Mouse (Mus musculus): ENCODE data around the gene Tctex1d2. TPM values are rescaled to one million over a fixed set of nuclear protein-coding genes. Genes with fewer than 3 reads are reported as not detected.

The Tctex1d2 gene
- polyA plus RNA-seq, 1 experiment = not detected

GRCm38 (mm10) chr16:32395679-32396540 lies 23.6 kb upstream of the Tctex1d2 start:
- Histone ChIP-seq H3K4me1 (ENCODE audit: control insufficient read depth) (no peaks in the 10 kb centered on the region; the same call in 1 of the 2 replicates), H3K27me3 (ENCODE audit: control insufficient read depth) (no peaks in the 10 kb centered on the region), H3K36me3 (ENCODE audit: control insufficient read depth) (peaks cover 17% of the 10 kb centered on the region), H3K9me3 (ENCODE audit: control insufficient read depth, low read length) (no peaks in the 10 kb centered on the region), H3K4me3 (replicated peaks) (no peak overlapping the region)
- TF ChIP-seq GATA1 (IDR thresholded peaks at IDR 0.05; ENCODE audit: low read length) = no peak
- TF ChIP-seq TAL1 (IDR thresholded peaks at IDR 0.05; ENCODE audit: low read length) = no peak

- TF ChIP-seq TAL1 (IDR thresholded peaks at IDR 0.05; ENCODE audit: low read length) (no peak), GATA1 (IDR thresholded peaks at IDR 0.05; ENCODE audit: low read length) (no peak)
- Histone ChIP-seq H3K4me3 (replicated peaks) (no peak overlapping the region), H3K27me3 (ENCODE audit: control insufficient read depth) (no peaks in the 10 kb centered on the region), H3K9me3 (ENCODE audit: control insufficient read depth, low read length) (no peaks in the 10 kb centered on the region), H3K36me3 (ENCODE audit: control insufficient read depth) (peaks cover 11% of the 10 kb centered on the region), H3K4me1 (ENCODE audit: control insufficient read depth) (no peaks in the 10 kb centered on the region; the same call in 1 of the 2 replicates)
These were observed 23.0 kb upstream of the Tctex1d2 start for GRCm38 (mm10) chr16:32396541-32396835.

- H3K27me3 ChIP-seq (ENCODE audit: control insufficient read depth) = no peaks in the 10 kb centered on the region
- no peaks in the 10 kb centered on the region; the same call in 1 of the 2 replicates for H3K4me1 ChIP-seq (ENCODE audit: control insufficient read depth)
- no peak overlapping the region for H3K4me3 ChIP-seq (replicated peaks)
- no peaks in the 10 kb centered on the region for H3K9me3 ChIP-seq (ENCODE audit: control insufficient read depth, low read length)
- TF ChIP-seq TAL1 (IDR thresholded peaks at IDR 0.05; ENCODE audit: low read length) = no peak
- no peak for TF ChIP-seq GATA1 (IDR thresholded peaks at IDR 0.05; ENCODE audit: low read length)
- H3K36me3 ChIP-seq (ENCODE audit: control insufficient read depth) = peaks cover 4% of the 10 kb centered on the region
These were observed 21.3 kb upstream of the Tctex1d2 start for GRCm38 (mm10) chr16:32398206-32398605.

- TF ChIP-seq TAL1 (IDR thresholded peaks at IDR 0.05; ENCODE audit: low read length) (no peak), GATA1 (IDR thresholded peaks at IDR 0.05; ENCODE audit: low read length) (no peak)
- H3K27me3 ChIP-seq (ENCODE audit: control insufficient read depth) = no peaks in the 10 kb centered on the region
- no peaks in the 10 kb centered on the region; the same call in 1 of the 2 replicates for H3K4me1 ChIP-seq (ENCODE audit: control insufficient read depth)
- no peaks in the 10 kb centered on the region for H3K9me3 ChIP-seq (ENCODE audit: control insufficient read depth, low read length)
- no peaks in the 10 kb centered on the region for H3K36me3 ChIP-seq (ENCODE audit: control insufficient read depth)
- H3K4me3 ChIP-seq (replicated peaks) = no peak within 1 kb of the TSS
These were observed 19.2 kb upstream of the Tctex1d2 start, which contains the start of gene Tm4sf19 for GRCm38 (mm10) chr16:32400267-32400666. TSS of gene Tm4sf19 (plus strand) at chr16:32400506.

GRCm38 (mm10) chr16:32401335-32401965 lies 18.1 kb upstream of the Tctex1d2 start:
- Histone ChIP-seq H3K36me3 (ENCODE audit: control insufficient read depth) (no peaks in the 10 kb centered on the region), H3K27me3 (ENCODE audit: control insufficient read depth) (no peaks in the 10 kb centered on the region), H3K4me3 (replicated peaks) (no peak overlapping the region), H3K9me3 (ENCODE audit: control insufficient read depth, low read length) (no peaks in the 10 kb centered on the region), H3K4me1 (ENCODE audit: control insufficient read depth) (no peaks in the 10 kb centered on the region; the same call in 1 of the 2 replicates)
- TF ChIP-seq GATA1 (IDR thresholded peaks at IDR 0.05; ENCODE audit: low read length) = no peak
- TF ChIP-seq TAL1 (IDR thresholded peaks at IDR 0.05; ENCODE audit: low read length) = no peak

GRCm38 (mm10) chr16:32402818-32403217 lies 16.7 kb upstream of the Tctex1d2 start:
- Histone ChIP-seq H3K27me3 (ENCODE audit: control insufficient read depth) (no peaks in the 10 kb centered on the region; the same call in 1 of the 2 replicates), H3K4me3 (replicated peaks) (no peak overlapping the region), H3K9me3 (ENCODE audit: control insufficient read depth, low read length) (no peaks in the 10 kb centered on the region), H3K36me3 (ENCODE audit: control insufficient read depth) (no peaks in the 10 kb centered on the region), H3K4me1 (ENCODE audit: control insufficient read depth) (no peaks in the 10 kb centered on the region; the same call in 1 of the 2 replicates)
- TF ChIP-seq TAL1 (IDR thresholded peaks at IDR 0.05; ENCODE audit: low read length) = no peak
- TF ChIP-seq GATA1 (IDR thresholded peaks at IDR 0.05; ENCODE audit: low read length) = no peak

- Histone ChIP-seq H3K36me3 (ENCODE audit: control insufficient read depth) (no peaks in the 10 kb centered on the region), H3K4me1 (ENCODE audit: control insufficient read depth) (no peaks in the 10 kb centered on the region), H3K9me3 (ENCODE audit: control insufficient read depth, low read length) (no peaks in the 10 kb centered on the region), H3K4me3 (replicated peaks) (no peak overlapping the region), H3K27me3 (ENCODE audit: control insufficient read depth) (no peaks in the 10 kb centered on the region; the same call in 1 of the 2 replicates)
- TF ChIP-seq TAL1 (IDR thresholded peaks at IDR 0.05; ENCODE audit: low read length) (no peak), GATA1 (IDR thresholded peaks at IDR 0.05; ENCODE audit: low read length) (no peak)
These were observed 13.8 kb upstream of the Tctex1d2 start for GRCm38 (mm10) chr16:32405716-32406115.

GRCm38 (mm10) chr16:32406671-32407070 lies 12.8 kb upstream of the Tctex1d2 start:
- H3K27me3 ChIP-seq (ENCODE audit: control insufficient read depth) = no peaks in the 10 kb centered on the region; the same call in 1 of the 2 replicates

GRCm38 (mm10) chr16:32407730-32408129 lies 11.8 kb upstream of the Tctex1d2 start:
- Histone ChIP-seq H3K36me3 (ENCODE audit: control insufficient read depth) (no peaks in the 10 kb centered on the region), H3K27me3 (ENCODE audit: control insufficient read depth) (no peaks in the 10 kb centered on the region; the same call in 1 of the 2 replicates), H3K9me3 (ENCODE audit: control insufficient read depth, low read length) (no peaks in the 10 kb centered on the region), H3K4me3 (replicated peaks) (no peak overlapping the region), H3K4me1 (ENCODE audit: control insufficient read depth) (no peaks in the 10 kb centered on the region)
- TF ChIP-seq TAL1 (IDR thresholded peaks at IDR 0.05; ENCODE audit: low read length) (no peak), GATA1 (IDR thresholded peaks at IDR 0.05; ENCODE audit: low read length) (no peak)

More at GRCm38 (mm10) chr16:32406671-32407070, 12.8 kb upstream of the Tctex1d2 start:
- no peak overlapping the region for H3K4me3 ChIP-seq (replicated peaks)
- H3K4me1 ChIP-seq (ENCODE audit: control insufficient read depth) = no peaks in the 10 kb centered on the region
- no peaks in the 10 kb centered on the region for H3K36me3 ChIP-seq (ENCODE audit: control insufficient read depth)
- no peaks in the 10 kb centered on the region for H3K9me3 ChIP-seq (ENCODE audit: control insufficient read depth, low read length)
- TF ChIP-seq GATA1 (IDR thresholded peaks at IDR 0.05; ENCODE audit: low read length) (no peak), TAL1 (IDR thresholded peaks at IDR 0.05; ENCODE audit: low read length) (no peak)
